Mouse (Mus musculus) thymus, adult 2 months (tissue): ENCODE measurements around the gene Unc5c.

Experiments
- CTCF ChIP-seq: fragments of 200-500 bp; IDR thresholded peaks from 2 replicates; pipeline ENCODE4 v1.5.1; 2012; ENCODE audit warnings: mild to moderate bottlenecking, control low read depth, low read length, moderate library complexity, borderline replicate concordance; ENCODE audit not compliant: control insufficient read depth, poor library complexity, insufficient read depth; ENCODE audit errors: extremely low read depth
- POLR2A ChIP-seq: fragments of 200-500 bp; IDR thresholded peaks from 2 replicates; pipeline ENCODE4 v1.6.1; 2012; ENCODE audit warnings: mild to moderate bottlenecking, low read length, control low read depth, moderate library complexity; ENCODE audit not compliant: control insufficient read depth, poor library complexity, insufficient read depth; ENCODE audit errors: extremely low read depth

DNA sequence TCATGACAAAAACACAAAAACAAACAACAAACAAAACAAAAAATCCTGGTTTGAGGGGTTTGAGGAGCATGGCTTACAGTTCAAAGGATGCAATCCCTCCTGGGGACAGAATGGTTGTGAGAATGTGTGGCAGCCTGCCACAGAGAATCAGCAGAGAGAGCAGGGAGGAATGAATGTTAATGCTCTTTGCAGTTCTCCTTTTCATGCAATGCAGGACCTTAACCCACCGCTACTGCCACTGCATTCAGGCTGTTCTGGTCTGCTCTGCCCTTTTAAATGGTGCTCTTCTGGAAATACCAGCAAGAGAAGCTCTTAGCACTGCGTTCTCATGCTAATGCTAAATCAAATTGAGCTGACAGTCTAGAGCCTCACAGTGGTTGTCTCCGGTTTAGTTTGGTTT is 130.1 kb downstream of the Unc5c start:
- TF ChIP-seq CTCF (no peak), POLR2A (no peak)
